Mouse (Mus musculus) embryonic facial prominence, embryonic 12.5 days (tissue): ENCODE results near the gene Bicdl1. TPM values are rescaled to one million over a fixed set of nuclear protein-coding genes. Genes with fewer than 3 reads are reported as not detected.

ENCODE experiments used
- ATAC-seq: fragments of 200-750 bp; cut with Nextera tagmentation; 2 replicates; pipeline ENCODE4 v1.8.0; 2017; ENCODE audit not compliant: insufficient number of reproducible peaks, insufficient read depth, low FRiP score, low TSS enrichment
- H3K27ac ChIP-seq: fragments of 300-500 bp; sonication (generic); 2 replicates; pipeline ENCODE4 v1.5.1; 2016; ENCODE audit warnings: mild to moderate bottlenecking
- H3K27me3 ChIP-seq: fragments of 300-500 bp; sonication (generic); 2 replicates; pipeline ENCODE4 v1.6.1; 2016; ENCODE audit warnings: mild to moderate bottlenecking, moderate library complexity
- H3K36me3 ChIP-seq: fragments of 300-500 bp; sonication (generic); 2 replicates; pipeline ENCODE4 v1.6.1; 2016; ENCODE audit warnings: mild to moderate bottlenecking
- H3K4me1 ChIP-seq: fragments of 300-500 bp; sonication (generic); 2 replicates; pipeline ENCODE4 v1.6.1; 2016
- H3K4me2 ChIP-seq: fragments of 300-500 bp; sonication (generic); replicated peaks from 2 replicates; pipeline ENCODE4 v1.6.1; 2016; ENCODE audit warnings: mild to moderate bottlenecking, moderate library complexity
- H3K4me3 ChIP-seq: fragments of 300-500 bp; sonication (generic); 2 replicates; pipeline ENCODE4 v1.5.1; 2016; ENCODE audit warnings: mild to moderate bottlenecking
- H3K9ac ChIP-seq: fragments of 300-500 bp; sonication (generic); 2 replicates; pipeline ENCODE4 v1.6.1; 2016; ENCODE audit warnings: mild to moderate bottlenecking, moderate library complexity
- H3K9me3 ChIP-seq: fragments of 300-500 bp; sonication (generic); 2 replicates; pipeline ENCODE4 v1.6.1; 2016; ENCODE audit warnings: mild to moderate bottlenecking, moderate library complexity
- WGBS: fragments of 180-500 bp; shearing (Covaris S2); methylation state at CpG from one replicate; pipeline ENCODE4 v1.1.7; 2016; 5-methylcytosine and 5-hydroxymethylcytosine counted together
- polyA plus RNA-seq: library from polyadenylated mRNA; unstranded; fragments of >200 nt; fragmentation: Nextera tagmentation; extraction: Ambion mirVana; gene quantifications from 2 replicates; pipeline ENCODE4 v1.2.1, GENCODE M21; 2016

Bicdl1 gene
- 12.4 and 14.1 TPM in 2 replicates for polyA plus RNA-seq

GRCm38 (mm10) chr5:115731001-115731731 lies at the start of gene Bicdl1:
TSS of gene Bicdl1 (minus strand) at chr5:115731621.
- no peaks in the 10 kb centered on the region for H3K9me3 ChIP-seq
- peaks cover 7% of the 10 kb centered on the region; the same call in 1 of the 2 replicates for H3K4me1 ChIP-seq
- ATAC-seq, result peak; percentile 75
- WGBS, result under 1% methylated on average over 67 of the region's 83 CpGs
- peaks cover 32% of the 10 kb centered on the region for H3K27me3 ChIP-seq
- H3K4me2 ChIP-seq, result peak within 1 kb of the TSS; percentile 99
- peak within 1 kb of the TSS; percentile 57 for H3K4me3 ChIP-seq
- no peaks in the 10 kb centered on the region for H3K36me3 ChIP-seq
- 0 out of 2 replicates have a peak within 1 kb of the TSS, but pooled peaks have one; percentile 46 for H3K27ac ChIP-seq
- peak within 1 kb of the TSS; percentile 44 for H3K9ac ChIP-seq

GRCm38 (mm10) chr5:115776911-115777310 lies 45.5 kb upstream of the Bicdl1 start:
- H3K9ac ChIP-seq, result no peak overlapping the region
- H3K9me3 ChIP-seq, result no peaks in the 10 kb centered on the region
- no peak for ATAC-seq
- no peaks in the 10 kb centered on the region for H3K36me3 ChIP-seq
- no peak overlapping the region for H3K4me3 ChIP-seq
- no peak overlapping the region for H3K4me2 ChIP-seq
- no peaks in the 10 kb centered on the region for H3K27me3 ChIP-seq
- no peak overlapping the region for H3K27ac ChIP-seq
- H3K4me1 ChIP-seq, result no peaks in the 10 kb centered on the region
- 72% methylated on average over 4 of the region's 4 CpGs for WGBS

- no peak for ATAC-seq
- H3K9me3 ChIP-seq, result peaks cover 1% of the 10 kb centered on the region; the same call in 1 of the 2 replicates
- WGBS, result 73% methylated on average over 4 of the region's 4 CpGs
- no peak overlapping the region for H3K4me3 ChIP-seq
- no peak overlapping the region for H3K9ac ChIP-seq
- no peak overlapping the region for H3K4me2 ChIP-seq
- H3K27ac ChIP-seq, result no peak overlapping the region
- no peaks in the 10 kb centered on the region for H3K36me3 ChIP-seq
- no peaks in the 10 kb centered on the region for H3K27me3 ChIP-seq
- no peaks in the 10 kb centered on the region for H3K4me1 ChIP-seq
Observed at GRCm38 (mm10) chr5:115775350-115775749, 43.9 kb upstream of the Bicdl1 start.

- Histone ChIP-seq H3K4me3 (no peak overlapping the region), H3K4me1 (no peaks in the 10 kb centered on the region), H3K9me3 (peaks cover 6% of the 10 kb centered on the region; the same call in 1 of the 2 replicates), H3K27ac (no peak overlapping the region), H3K9ac (no peak overlapping the region), H3K27me3 (no peaks in the 10 kb centered on the region), H3K36me3 (no peaks in the 10 kb centered on the region), H3K4me2 (no peak overlapping the region)
- 92% methylated on average over 4 of the region's 4 CpGs for WGBS
- no peak for ATAC-seq
Observed at GRCm38 (mm10) chr5:115770048-115770447, 38.6 kb upstream of the Bicdl1 start.

GRCm38 (mm10) chr5:115769116-115769515 lies 37.7 kb upstream of the Bicdl1 start:
- Histone ChIP-seq H3K9me3 (peaks cover 6% of the 10 kb centered on the region; the same call in 1 of the 2 replicates), H3K9ac (no peak overlapping the region), H3K36me3 (no peaks in the 10 kb centered on the region), H3K27ac (no peak overlapping the region), H3K4me3 (no peak overlapping the region), H3K4me1 (no peaks in the 10 kb centered on the region), H3K4me2 (no peak overlapping the region), H3K27me3 (no peaks in the 10 kb centered on the region)
- 89% methylated on average over 4 of the region's 4 CpGs for WGBS
- ATAC-seq, result no peak

- Histone ChIP-seq H3K36me3 (no peaks in the 10 kb centered on the region), H3K9me3 (peaks cover 6% of the 10 kb centered on the region; the same call in 1 of the 2 replicates), H3K9ac (no peak overlapping the region), H3K4me2 (no peak overlapping the region), H3K4me1 (no peaks in the 10 kb centered on the region), H3K27me3 (no peaks in the 10 kb centered on the region), H3K27ac (no peak overlapping the region), H3K4me3 (no peak overlapping the region)
- WGBS, result 78% methylated on average over 8 of the region's 8 CpGs
- ATAC-seq, result no peak
Observed at GRCm38 (mm10) chr5:115766821-115767220, 35.4 kb upstream of the Bicdl1 start.

GRCm38 (mm10) chr5:115763981-115764380 lies 32.6 kb upstream of the Bicdl1 start:
- Histone ChIP-seq H3K9me3 (no peaks in the 10 kb centered on the region), H3K9ac (no peak overlapping the region), H3K4me2 (no peak overlapping the region), H3K4me3 (no peak overlapping the region), H3K27ac (no peak overlapping the region), H3K27me3 (no peaks in the 10 kb centered on the region), H3K36me3 (no peaks in the 10 kb centered on the region), H3K4me1 (peaks cover under 1% of the 10 kb centered on the region; the same call in 1 of the 2 replicates)
- WGBS, result 87% methylated on average over 2 of the region's 2 CpGs
- ATAC-seq, result no peak

GRCm38 (mm10) chr5:115760903-115761302 lies 29.5 kb upstream of the Bicdl1 start:
- H3K27me3 ChIP-seq, result no peaks in the 10 kb centered on the region
- H3K27ac ChIP-seq, result no peak overlapping the region
- no peak for ATAC-seq
- H3K9ac ChIP-seq, result no peak overlapping the region
- H3K36me3 ChIP-seq, result no peaks in the 10 kb centered on the region
- no peaks in the 10 kb centered on the region for H3K9me3 ChIP-seq
- 77% methylated on average over 11 of the region's 11 CpGs for WGBS
- no peak overlapping the region for H3K4me2 ChIP-seq
- no peak overlapping the region for H3K4me3 ChIP-seq
- H3K4me1 ChIP-seq, result peaks cover 6% of the 10 kb centered on the region; the same call in 1 of the 2 replicates

- Histone ChIP-seq H3K36me3 (no peaks in the 10 kb centered on the region), H3K9me3 (no peaks in the 10 kb centered on the region), H3K27ac (no peak overlapping the region), H3K27me3 (no peaks in the 10 kb centered on the region), H3K4me2 (no peak overlapping the region), H3K9ac (no peak overlapping the region), H3K4me3 (no peak overlapping the region), H3K4me1 (peaks cover 6% of the 10 kb centered on the region; the same call in 1 of the 2 replicates)
- WGBS, result 51% methylated on average over 10 of the region's 10 CpGs
- ATAC-seq, result no peak
Observed at GRCm38 (mm10) chr5:115758431-115759180, 27.2 kb upstream of the Bicdl1 start.

GRCm38 (mm10) chr5:115757516-115757915 lies 26.1 kb upstream of the Bicdl1 start:
- no peaks in the 10 kb centered on the region for H3K27me3 ChIP-seq
- H3K9ac ChIP-seq, result no peak overlapping the region
- no peak overlapping the region for H3K4me3 ChIP-seq
- H3K36me3 ChIP-seq, result no peaks in the 10 kb centered on the region
- WGBS, result 79% methylated on average over 8 of the region's 8 CpGs
- no peaks in the 10 kb centered on the region for H3K9me3 ChIP-seq
- peaks cover 6% of the 10 kb centered on the region; the same call in 1 of the 2 replicates for H3K4me1 ChIP-seq
- no peak overlapping the region for H3K27ac ChIP-seq
- ATAC-seq, result no peak
- no peak overlapping the region for H3K4me2 ChIP-seq

- Histone ChIP-seq H3K4me3 (no peak overlapping the region), H3K36me3 (no peaks in the 10 kb centered on the region), H3K4me1 (peaks cover 6% of the 10 kb centered on the region; the same call in 1 of the 2 replicates), H3K9me3 (no peaks in the 10 kb centered on the region), H3K4me2 (no peak overlapping the region), H3K27ac (no peak overlapping the region), H3K27me3 (no peaks in the 10 kb centered on the region), H3K9ac (no peak overlapping the region)
- no peak for ATAC-seq
- WGBS, result 34% methylated on average over 7 of the region's 7 CpGs
Observed at GRCm38 (mm10) chr5:115755501-115755900, 24.1 kb upstream of the Bicdl1 start.

GRCm38 (mm10) chr5:115754831-115755230 lies 23.4 kb upstream of the Bicdl1 start:
- Histone ChIP-seq H3K36me3 (no peaks in the 10 kb centered on the region), H3K4me3 (no peak overlapping the region), H3K9ac (no peak overlapping the region), H3K27ac (no peak overlapping the region), H3K27me3 (no peaks in the 10 kb centered on the region), H3K4me1 (peaks cover 6% of the 10 kb centered on the region; the same call in 1 of the 2 replicates), H3K9me3 (no peaks in the 10 kb centered on the region), H3K4me2 (no peak overlapping the region)
- 70% methylated on average over 9 of the region's 9 CpGs for WGBS
- ATAC-seq, result no peak
